Mouse (Mus musculus) ovary, postnatal 36 days (tissue): ENCODE data around the gene Rapgef5.

ENCODE experiments used
- DNase-seq: peaks from one replicate; pipeline ENCODE4 v3.0.0; 2022; ENCODE audit warnings: low spot score, mixed read lengths

The Rapgef5 gene

DNA sequence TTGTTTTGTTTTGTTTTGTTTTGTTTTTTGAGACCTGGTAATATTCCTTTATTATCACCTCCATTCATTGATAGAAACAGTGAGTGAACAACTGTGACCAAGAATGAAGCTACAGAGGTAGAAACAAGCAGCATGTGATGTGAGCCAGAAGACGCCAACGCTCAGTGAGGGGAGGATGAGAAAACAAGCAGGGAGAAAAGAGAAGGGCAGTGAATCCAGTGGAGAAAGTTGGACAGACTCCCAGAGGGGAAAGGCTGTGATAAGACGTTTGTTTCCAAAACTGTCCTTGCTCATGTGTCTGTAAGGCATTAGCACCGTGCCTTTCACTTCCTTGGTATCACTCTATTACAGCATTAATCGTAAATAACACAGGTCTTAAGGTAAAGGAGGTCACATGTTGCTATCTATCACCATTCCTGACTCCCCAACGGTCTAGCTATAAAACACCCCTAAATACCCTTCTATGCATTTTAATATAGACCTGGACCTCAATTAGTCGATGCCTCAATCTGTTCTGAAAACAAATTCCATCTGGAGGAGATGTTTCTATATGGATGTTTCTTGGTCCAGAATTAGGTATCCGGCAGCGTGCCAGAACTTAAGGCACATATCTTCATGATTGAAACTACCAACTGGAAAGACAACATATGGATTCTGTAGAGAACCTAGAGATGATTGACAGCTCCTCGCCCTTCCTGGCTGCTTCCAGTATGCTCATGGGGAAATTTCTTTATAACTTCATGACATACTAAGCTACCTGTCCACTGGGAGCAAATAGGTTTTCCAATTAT, 153.5 kb downstream of the Rapgef5 start:
- no peak for DNase-seq

DNA sequence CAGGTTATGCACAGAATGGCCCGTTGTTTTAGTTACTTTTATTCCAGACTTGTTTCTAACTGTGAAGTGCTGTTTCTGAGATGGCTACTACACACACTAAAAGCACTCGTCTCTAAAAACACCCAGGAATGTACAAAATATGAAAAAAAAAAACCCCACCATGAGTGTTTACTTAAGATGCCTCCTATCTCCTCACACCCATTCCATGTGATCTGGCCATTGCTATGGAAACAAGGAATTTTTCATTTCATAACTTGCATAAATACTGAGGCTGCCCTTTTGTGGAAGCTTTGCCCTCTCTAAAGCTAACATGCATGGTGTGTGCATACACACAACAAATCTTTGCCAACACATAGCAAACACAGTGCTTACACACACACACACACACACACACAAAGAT, 156.9 kb downstream of the Rapgef5 start:
- DNase-seq: no peak

GRCm38 (mm10) chr12:117674511-117674910, 158.2 kb downstream of the Rapgef5 start:
- DNase-seq: no peak

DNA sequence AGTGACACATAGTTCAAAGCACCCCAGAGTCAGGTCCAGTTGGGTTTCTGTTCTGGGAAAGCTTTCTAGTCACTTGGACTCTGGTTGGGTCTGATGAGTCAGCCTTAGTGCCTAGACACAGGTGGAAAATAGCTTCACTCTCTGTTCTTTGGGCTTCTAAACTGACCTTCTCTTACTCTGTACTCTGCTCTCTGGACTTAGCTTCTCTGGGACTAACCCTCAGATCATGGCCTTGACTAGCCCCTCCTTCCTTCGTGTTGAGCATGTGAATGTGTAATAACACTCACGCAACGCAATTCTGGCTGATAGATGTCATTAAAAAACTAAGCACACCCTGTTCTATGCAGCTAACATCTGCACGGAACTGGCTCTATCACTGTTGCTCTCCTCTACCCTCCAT, 160.0 kb downstream of the Rapgef5 start:
- no peak for DNase-seq

DNA sequence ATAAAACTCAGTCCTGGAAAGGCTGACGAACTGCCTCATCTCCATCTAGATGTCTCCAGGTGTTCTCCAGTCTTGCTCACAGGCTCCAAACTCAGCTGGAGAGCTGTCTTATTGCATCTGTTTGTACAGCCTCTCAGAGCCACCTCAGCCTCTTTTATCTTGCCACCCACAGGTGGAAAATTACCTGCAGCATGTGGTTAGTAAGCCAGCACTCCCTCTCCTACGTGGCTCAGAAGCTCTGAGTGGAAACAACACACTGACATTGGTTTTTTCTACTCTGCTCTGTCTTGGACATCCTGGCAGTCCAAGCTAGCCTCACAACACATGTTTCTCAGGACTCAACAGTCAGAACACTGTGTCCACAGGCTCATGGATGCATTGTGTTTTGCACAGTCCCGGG, 162.6 kb downstream of the Rapgef5 start:
- DNase-seq: no peak

DNA sequence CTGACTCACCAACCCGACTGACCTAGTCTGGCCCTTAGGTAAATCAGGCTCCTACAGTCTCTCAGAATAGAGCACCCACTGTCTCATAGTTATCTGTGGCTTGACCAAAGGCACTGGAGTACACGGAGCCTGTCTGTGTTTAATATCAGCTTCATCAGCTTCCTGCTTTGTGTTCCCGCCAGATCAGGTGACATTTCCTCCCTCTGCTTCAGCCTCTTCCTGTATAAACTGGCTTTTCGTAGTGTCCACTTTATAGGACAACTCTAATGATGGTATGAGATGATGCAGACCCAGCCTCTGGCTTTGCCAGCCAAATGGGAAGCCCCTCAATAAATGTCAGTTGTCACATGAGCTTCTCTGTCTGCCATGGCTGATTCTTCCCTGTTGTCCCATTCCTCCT, 163.5 kb downstream of the Rapgef5 start:
- no peak for DNase-seq

- no peak for DNase-seq
Observed at GRCm38 (mm10) chr12:117681273-117681672, 165.0 kb downstream of the Rapgef5 start.

GRCm38 (mm10) chr12:117683377-117683776, 167.1 kb downstream of the Rapgef5 start:
- DNase-seq: no peak

DNA sequence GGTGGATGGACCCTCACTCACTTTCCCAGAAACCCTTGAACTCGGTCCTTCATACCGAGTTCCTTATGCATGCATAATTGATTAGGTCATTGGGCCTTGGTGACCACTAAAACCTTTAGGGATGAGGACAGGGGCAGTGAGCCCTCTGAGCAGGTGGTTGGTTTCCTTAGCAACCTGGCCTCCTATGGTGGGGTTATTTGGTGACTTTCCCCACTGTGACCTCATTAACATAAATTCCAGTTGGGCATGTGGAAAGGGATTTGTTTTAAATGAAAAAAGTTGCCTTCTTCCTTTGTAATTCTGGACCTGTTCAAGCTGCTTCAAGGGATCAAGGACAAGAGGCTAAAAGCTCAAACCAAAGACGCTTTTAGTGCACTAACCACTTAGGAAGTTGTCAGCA, 167.7 kb downstream of the Rapgef5 start:
- no peak for DNase-seq

DNA sequence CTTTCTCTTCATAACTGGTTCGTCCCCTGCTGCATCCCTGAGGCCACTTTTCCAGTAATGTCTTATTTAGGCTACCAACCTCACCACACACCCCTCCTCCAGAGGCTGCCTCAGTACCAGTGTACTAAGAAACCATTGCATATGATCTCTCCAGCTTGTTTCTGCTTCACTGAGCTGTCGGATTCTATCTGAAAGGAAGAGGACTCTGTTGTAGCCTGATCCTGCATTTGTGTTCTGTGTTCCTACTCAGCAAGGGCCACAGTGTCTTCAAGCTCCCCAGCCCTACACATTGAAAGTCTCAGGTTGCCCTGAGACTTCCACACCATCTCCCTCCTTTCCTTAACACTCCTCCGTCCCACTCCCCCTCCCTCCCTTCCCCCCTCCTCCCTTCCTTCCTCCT, 168.5 kb downstream of the Rapgef5 start:
- no peak for DNase-seq

- DNase-seq: no peak
Observed at GRCm38 (mm10) chr12:117685336-117685735, 169.1 kb downstream of the Rapgef5 start.

GRCm38 (mm10) chr12:117686732-117687131, 170.5 kb downstream of the Rapgef5 start:
- no peak for DNase-seq

- peak; percentile 47 for DNase-seq
Observed at GRCm38 (mm10) chr12:117688655-117689548, 172.6 kb downstream of the Rapgef5 start.

DNA sequence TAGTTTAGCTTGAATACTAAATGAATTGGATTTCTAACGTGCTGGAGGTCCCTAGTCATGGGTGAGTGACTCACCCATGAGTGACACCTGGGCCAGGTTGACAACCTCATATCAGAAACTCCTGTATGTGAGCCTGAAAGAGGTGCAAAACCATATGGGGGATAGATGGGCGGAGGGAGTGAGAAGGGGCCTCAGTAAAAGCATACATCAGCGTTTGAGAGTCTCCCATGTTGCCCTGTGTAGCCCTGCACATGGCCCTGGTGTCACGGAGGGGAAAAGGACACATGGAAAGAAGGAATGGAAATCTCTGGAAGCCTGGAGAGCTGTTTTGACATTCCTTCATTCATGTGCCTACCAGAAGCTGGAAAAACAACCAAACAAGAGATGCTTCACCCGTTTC, 175.1 kb downstream of the Rapgef5 start:
- DNase-seq: no peak

- no peak for DNase-seq
Observed at GRCm38 (mm10) chr12:117692775-117693174, 176.5 kb downstream of the Rapgef5 start.

DNA sequence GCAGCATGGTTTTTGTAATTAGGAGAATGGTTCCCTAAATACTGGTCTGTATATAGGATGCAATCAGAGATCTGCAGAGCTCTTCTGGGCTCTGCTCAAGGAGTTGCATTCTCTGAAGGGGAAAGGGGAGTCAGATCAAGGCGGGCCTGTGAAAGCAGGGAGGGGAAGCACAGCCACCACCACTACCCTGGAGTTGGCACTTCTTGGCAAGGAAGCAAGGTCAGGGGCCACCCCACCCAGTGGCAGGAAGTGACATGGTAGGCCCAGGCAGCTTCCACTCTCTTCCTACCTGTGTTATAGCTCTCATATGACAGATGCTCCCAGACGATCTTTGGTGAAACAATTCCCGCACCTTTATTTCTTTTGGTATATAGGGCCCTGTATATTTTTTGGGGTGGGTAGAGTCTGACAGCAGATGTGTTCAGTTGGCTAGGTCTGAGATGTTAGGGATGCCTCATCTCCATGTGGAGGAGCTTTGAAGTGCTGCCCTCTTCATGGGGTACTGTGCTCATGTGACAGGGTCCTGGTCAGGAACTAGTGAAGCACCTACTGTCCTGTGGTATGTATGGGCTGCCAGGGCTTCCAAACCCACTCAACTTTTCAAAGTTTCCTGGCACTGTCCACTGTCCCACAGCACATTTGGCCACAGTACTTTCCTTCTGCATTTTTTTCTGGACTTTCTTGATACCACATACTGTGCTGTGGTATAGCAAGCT, 183.8 kb downstream of the Rapgef5 start:
- DNase-seq: no peak

DNA sequence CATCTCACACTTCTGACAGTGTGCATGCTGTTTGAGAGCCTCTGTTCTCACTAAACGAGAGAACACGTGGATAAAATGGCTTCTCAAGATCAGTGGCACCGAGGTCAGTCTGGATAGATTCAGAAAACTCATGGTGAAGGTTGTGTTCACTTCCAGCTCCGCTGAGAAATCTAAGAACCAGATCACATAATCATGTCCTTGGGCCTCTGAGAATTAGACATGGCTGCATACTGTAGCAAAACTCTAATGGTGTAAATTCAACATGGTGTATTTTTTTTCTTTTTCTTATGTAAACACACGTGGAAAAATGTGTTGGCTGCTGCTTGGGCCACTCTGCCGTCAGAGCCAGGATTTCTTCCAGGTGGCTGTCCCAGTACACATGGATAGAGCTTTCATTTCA, 184.6 kb downstream of the Rapgef5 start:
- no peak for DNase-seq

DNA sequence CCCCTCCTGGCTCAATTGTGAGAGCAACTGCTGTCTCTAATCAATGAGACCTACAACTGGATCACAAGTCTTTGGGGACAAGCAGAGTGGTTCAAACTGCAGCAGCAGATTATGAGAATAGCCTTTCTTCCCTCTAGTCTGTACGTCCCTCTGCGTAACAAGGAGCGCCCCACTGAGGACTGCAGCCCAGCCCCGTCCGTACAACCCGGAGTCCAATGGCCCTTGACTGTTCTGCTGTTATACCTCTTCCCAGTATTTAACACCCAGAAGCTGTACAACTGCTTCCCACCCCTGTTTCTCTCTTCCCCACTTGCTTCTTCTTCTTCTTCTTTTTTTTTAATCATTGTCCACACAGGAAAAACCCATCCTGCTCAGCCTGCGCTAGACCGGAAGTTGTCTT, 186.0 kb downstream of the Rapgef5 start:
- no peak for DNase-seq

- DNase-seq: no peak
Observed at GRCm38 (mm10) chr12:117702928-117703327, 186.6 kb downstream of the Rapgef5 start.

- no peak for DNase-seq
Observed at GRCm38 (mm10) chr12:117703413-117703812, 187.1 kb downstream of the Rapgef5 start.

DNA sequence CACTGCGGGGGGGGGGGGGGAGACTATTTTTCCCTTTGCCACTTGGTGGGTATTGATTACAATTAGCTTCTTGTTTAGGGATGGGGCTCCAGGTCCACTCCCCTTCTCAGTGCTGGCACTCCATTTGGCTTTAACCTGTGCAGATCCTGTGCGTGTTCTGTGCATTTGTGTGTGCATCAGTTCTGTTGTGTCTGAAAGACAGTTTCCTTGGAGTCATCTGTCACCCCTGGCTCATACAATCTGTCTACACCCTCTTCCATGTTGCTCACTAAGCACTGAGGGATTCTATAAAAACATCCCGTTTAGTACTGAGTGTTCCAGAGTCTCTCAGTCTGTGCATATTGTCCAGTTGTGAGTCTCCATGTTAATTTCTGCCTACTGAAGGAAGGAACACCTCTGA, 189.0 kb downstream of the Rapgef5 start:
- DNase-seq: no peak

- no peak for DNase-seq
Observed at GRCm38 (mm10) chr12:117709280-117709679, 193.0 kb downstream of the Rapgef5 start.

DNA sequence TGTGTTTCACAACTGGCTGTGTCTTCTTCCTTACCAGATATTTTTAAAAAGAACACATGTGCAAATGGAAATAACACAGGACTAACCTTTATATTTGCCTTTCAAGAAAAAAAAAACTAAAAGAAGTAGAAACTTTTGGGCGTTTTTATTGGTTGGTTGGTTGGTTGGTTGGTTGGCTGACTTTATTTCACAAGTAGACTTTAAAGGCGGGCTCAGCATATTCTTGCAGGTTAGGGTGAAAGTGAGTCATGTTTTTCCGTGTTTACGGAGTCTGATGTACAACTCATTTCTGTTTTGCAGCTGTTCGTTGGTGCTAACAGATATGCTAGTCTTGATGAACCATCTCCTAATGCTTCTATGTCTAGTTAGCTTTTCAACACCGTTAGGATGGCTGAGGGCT, 196.2 kb downstream of the Rapgef5 start:
- DNase-seq: no peak
